18 mouse cellular contexts compared by ENCODE assay signal in genomic region chr5:122777322-122777721, GRCm38 (mm10). TPM values are rescaled to one million over a fixed set of nuclear protein-coding genes. Genes with fewer than 3 reads are reported as not detected.
DNase-seq lines count a peak whose midpoint lies in the region; ATAC-seq and TF ChIP-seq lines count a peak whose summit lies in the region.
"Had no signal": no experiment of that assay in that cellular context is flagged by ENCODE, and none has a peak within 500 bp of the region (broad histone marks: within the 10 kb centered on the region; RNA-seq: fewer than 3 reads in every experiment).

No protein-coding gene starts in this region.

- H3K27ac ChIP-seq in cerebellum, adult 2 months (ENCODE audit: insufficient read depth, low read length): peak overlapping the region; percentile 87
- H3K27ac ChIP-seq in kidney, embryonic 15.5 days: no peak overlapping the region
- H3K27ac ChIP-seq in midbrain, embryonic 15.5 days: no peak overlapping the region
- no peak overlapping the region for H3K27ac ChIP-seq in midbrain, embryonic 10.5 days (replicated peaks)
- H3K27ac ChIP-seq: embryonic facial prominence, embryonic 12.5 days; limb, embryonic 15.5 days had no signal

- H3K4me1 ChIP-seq in cerebellum, adult 2 months (ENCODE audit: control insufficient read depth, insufficient read depth, low read length): peaks cover 17% of the 10 kb centered on the region
- peaks cover 36% of the 10 kb centered on the region for H3K4me1 ChIP-seq in kidney, embryonic 15.5 days
- peaks cover 17% of the 10 kb centered on the region for H3K4me1 ChIP-seq in midbrain, embryonic 15.5 days
- peaks cover 26% of the 10 kb centered on the region for H3K4me1 ChIP-seq in midbrain, embryonic 10.5 days

- TF ChIP-seq POLR2A in cerebellum, adult 2 months (IDR thresholded peaks at IDR 0.05; ENCODE audit: borderline replicate concordance, insufficient read depth, low read length): no peak

- no peak overlapping the region for H3K9ac ChIP-seq in kidney, embryonic 15.5 days
- H3K9ac ChIP-seq in midbrain, embryonic 15.5 days: no peak overlapping the region
- H3K9ac ChIP-seq: embryonic facial prominence, embryonic 12.5 days; limb, embryonic 15.5 days had no signal

- WGBS in cerebellum, adult 2 months: 19% methylated on average over 2 of the region's 2 CpGs
- WGBS in kidney, embryonic 15.5 days: 31% methylated on average over 2 of the region's 2 CpGs
- WGBS in midbrain, embryonic 15.5 days: 57% methylated on average over 2 of the region's 2 CpGs
- WGBS in midbrain, embryonic 10.5 days: 50% methylated on average over 2 of the region's 2 CpGs

- peak overlapping the region; percentile 94; the same call in 1 of the 2 replicates for H3K4me2 ChIP-seq in kidney, embryonic 15.5 days
- H3K4me2 ChIP-seq in midbrain, embryonic 15.5 days: peak overlapping the region; percentile 87; the same call in 1 of the 2 replicates

- no peak for ATAC-seq in kidney, embryonic 15.5 days (replicated peaks; ENCODE audit: low FRiP score)
- ATAC-seq in midbrain, embryonic 15.5 days (replicated peaks): no peak
- ATAC-seq: lung, postnatal 0 days had no signal

- no peaks in the 10 kb centered on the region for H3K9me3 ChIP-seq in kidney, embryonic 15.5 days (replicated peaks)
- no peaks in the 10 kb centered on the region for H3K9me3 ChIP-seq in midbrain, embryonic 15.5 days
- no peaks in the 10 kb centered on the region; the same call in 1 of the 2 replicates for H3K9me3 ChIP-seq in midbrain, embryonic 10.5 days (replicated peaks)
- H3K9me3 ChIP-seq: embryonic facial prominence, embryonic 12.5 days; limb, embryonic 15.5 days had no signal

- DNase-seq in cerebellum, adult 2 months: peak in 1 of 2 experiments; percentile 35
- no peak for DNase-seq in cerebellum, adult 8-10 months
- DNase-seq in kidney, adult 8-10 months: no peak
- no peak for DNase-seq in midbrain, embryonic 10.5 days (ENCODE audit: low spot score)
- DNase-seq in telencephalon, adult 2 months (ENCODE audit: low read depth, low spot score): peak; percentile 79
- no peak for DNase-seq in lung, postnatal 10 days
- DNase-seq: adrenal gland, postnatal 10 days; heart, adult 11 months; kidney, adult 11 months; kidney, postnatal 4 days; layer of hippocampus, postnatal 36 days; right cerebral cortex, postnatal 4 days; thymus, adult 2 months had no signal

- no peak for TF ChIP-seq CTCF in cerebellum, adult 2 months (IDR thresholded peaks at IDR 0.05; ENCODE audit: borderline replicate concordance, insufficient read depth, low read depth, low read length)

- H3K27me3 ChIP-seq in cerebellum, adult 2 months (ENCODE audit: control insufficient read depth, insufficient read depth, low read length): no peaks in the 10 kb centered on the region
- H3K27me3 ChIP-seq in kidney, embryonic 15.5 days: no peaks in the 10 kb centered on the region
- no peaks in the 10 kb centered on the region for H3K27me3 ChIP-seq in midbrain, embryonic 15.5 days (replicated peaks)
- peaks cover 17% of the 10 kb centered on the region; the same call in 1 of the 2 replicates for H3K27me3 ChIP-seq in midbrain, embryonic 10.5 days (ENCODE audit: low read depth, poor library complexity, severe bottlenecking)
- H3K27me3 ChIP-seq: embryonic facial prominence, embryonic 12.5 days; limb, embryonic 15.5 days had no signal

- H3K4me3 ChIP-seq in cerebellum, adult 2 months (replicated peaks; ENCODE audit: insufficient read depth, low read depth, low read length): peak overlapping the region; percentile 64
- H3K4me3 ChIP-seq in kidney, embryonic 15.5 days (replicated peaks): no peak overlapping the region
- no peak overlapping the region for H3K4me3 ChIP-seq in midbrain, embryonic 15.5 days
- no peak overlapping the region for H3K4me3 ChIP-seq in midbrain, embryonic 10.5 days

- H3K36me3 ChIP-seq in kidney, embryonic 15.5 days: peaks cover 10% of the 10 kb centered on the region
- no peaks in the 10 kb centered on the region for H3K36me3 ChIP-seq in midbrain, embryonic 15.5 days (replicated peaks)
- H3K36me3 ChIP-seq in midbrain, embryonic 10.5 days: peaks cover 11% of the 10 kb centered on the region
- H3K36me3 ChIP-seq: embryonic facial prominence, embryonic 12.5 days; limb, embryonic 15.5 days had no signal

RNA-seq across cellular contexts. Expression of gene Camkk2, which starts 1.9 kb away (rescaled TPM):
- polyA plus RNA-seq in cerebellum, adult 2 months (2012; rRNA removed): 212 and 243 TPM in 2 replicates
- 35.5 and 39.5 TPM in 2 replicates for polyA plus RNA-seq in kidney, embryonic 15.5 days (2015; fragmentation: Nextera tagmentation; extraction: Ambion mirVana)
- polyA plus RNA-seq in midbrain, embryonic 15.5 days (2015; fragmentation: Nextera tagmentation; extraction: Ambion mirVana): 66.1 and 69.4 TPM in 2 replicates
- 24.3 and 29.5 TPM in 2 replicates for polyA plus RNA-seq in midbrain, embryonic 10.5 days (2016; fragmentation: Nextera tagmentation; extraction: Ambion mirVana)

RNA-seq across cellular contexts. Expression of gene Anapc5, which starts 43.8 kb away (rescaled TPM):
- 325 and 326 TPM in 2 replicates for polyA plus RNA-seq in cerebellum, adult 2 months (2012; rRNA removed)
- 420 and 439 TPM in 2 replicates for polyA plus RNA-seq in kidney, embryonic 15.5 days (2015; fragmentation: Nextera tagmentation; extraction: Ambion mirVana)
- polyA plus RNA-seq in midbrain, embryonic 15.5 days (2015; fragmentation: Nextera tagmentation; extraction: Ambion mirVana): 531 and 544 TPM in 2 replicates
- polyA plus RNA-seq in midbrain, embryonic 10.5 days (2016; fragmentation: Nextera tagmentation; extraction: Ambion mirVana): 499 and 524 TPM in 2 replicates
